17 mouse cellular contexts compared by ENCODE assay signal in the genomic region with DNA sequence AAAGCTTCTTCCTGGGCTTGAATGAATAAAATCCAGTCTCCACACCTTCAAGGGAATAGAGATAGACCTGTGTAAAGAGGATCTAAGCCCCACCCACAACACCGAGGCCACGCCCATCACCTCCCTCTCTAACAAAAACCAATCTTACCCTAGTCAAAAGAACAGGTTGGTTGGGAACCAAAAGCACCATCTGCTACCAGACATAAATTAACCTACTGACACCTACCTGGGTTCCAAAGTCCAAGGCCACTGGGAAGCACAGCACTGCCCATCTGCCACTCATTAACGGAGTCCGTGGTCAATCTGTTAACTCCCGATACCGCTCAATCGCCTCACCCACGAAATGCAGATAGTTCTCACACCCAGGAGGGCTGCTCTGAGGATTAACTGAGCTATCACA. TPM values are rescaled to one million over a fixed set of nuclear protein-coding genes. Genes with fewer than 3 reads are reported as not detected.
DNase-seq lines count a peak whose midpoint lies in the region; ATAC-seq and TF ChIP-seq lines count a peak whose summit lies in the region.
"Had no signal": no experiment of that assay in that cellular context is flagged by ENCODE, and none has a peak within 500 bp of the region (broad histone marks: within the 10 kb centered on the region; RNA-seq: fewer than 3 reads in every experiment).

No protein-coding gene starts in this region.

- H3K4me3 ChIP-seq in cerebellum, adult 2 months (replicated peaks; ENCODE audit: insufficient read depth, low read depth, low read length) = peak overlapping the region; percentile 26
- H3K4me3 ChIP-seq: embryonic facial prominence, embryonic 13.5 days; heart, embryonic 15.5 days had no signal

- no peaks in the 10 kb centered on the region for H3K27me3 ChIP-seq in cerebellum, adult 2 months (ENCODE audit: control insufficient read depth, insufficient read depth, low read length)
- H3K27me3 ChIP-seq: embryonic facial prominence, embryonic 13.5 days; heart, embryonic 15.5 days had no signal

- 16% methylated on average over 8 of the region's 8 CpGs for WGBS in cerebellum, adult 2 months

- no peak for ATAC-seq in inflammation-experienced regulatory T-cells, adult 6 months
- ATAC-seq: forebrain, embryonic 14.5 days had no signal

- DNase-seq in R1 (ENCODE audit: low read depth, low spot score) = peak; percentile 60
- DNase-seq in cerebellum, adult 2 months = peak; percentile 73 to 87
- DNase-seq in kidney, adult 18-20 months = peak; percentile 71
- DNase-seq in kidney, postnatal 4 days = peak; percentile 53 to 68
- DNase-seq in lung, postnatal 10 days = no peak
- no peak for DNase-seq in left cerebral cortex, adult 18-20 months (ENCODE audit: low spot score in 2 of 2)
- DNase-seq in frontal cortex, postnatal 14 days (ENCODE audit: low spot score in 2 of 2) = no peak
- DNase-seq: gastrocnemius, postnatal 36 days; lung, postnatal 14 days had no signal

- TF ChIP-seq POLR2A in cerebellum, adult 2 months (IDR thresholded peaks at IDR 0.05; ENCODE audit: borderline replicate concordance, insufficient read depth, low read length) = no peak

- no peak overlapping the region for H3K27ac ChIP-seq in cerebellum, adult 2 months (ENCODE audit: insufficient read depth, low read length)
- H3K27ac ChIP-seq: embryonic facial prominence, embryonic 13.5 days; heart, embryonic 15.5 days; hindbrain, embryonic 14.5 days; stomach, postnatal 0 days had no signal

- no peaks in the 10 kb centered on the region; the same call in 1 of the 2 replicates for H3K4me1 ChIP-seq in cerebellum, adult 2 months (ENCODE audit: control insufficient read depth, insufficient read depth, low read length)
- H3K4me1 ChIP-seq: heart, embryonic 15.5 days had no signal

- no peak for TF ChIP-seq CTCF in cerebellum, adult 2 months (IDR thresholded peaks at IDR 0.05; ENCODE audit: borderline replicate concordance, insufficient read depth, low read depth, low read length)

RNA-seq across cellular contexts. Expression of a gene that starts 23.4 kb away (rescaled TPM):
- not detected in 2 replicates for polyA plus RNA-seq in cerebellum, adult 2 months (2012; rRNA removed)
- not detected for polyA plus RNA-seq in inflammation-experienced regulatory T-cells, adult 6 months (2017; shearing (Covaris generic))
- 10 to 100 TPM in 1 of 2 experiments, 1 to 10 TPM in 1; 9.8 to 11.1 TPM for total RNA-seq in left cerebral cortex, adult 18-20 months (2021)
- total RNA-seq: gastrocnemius, postnatal 36 days; MEL had no signal
- polyA plus RNA-seq: C2C12; forebrain, embryonic 14.5 days; hindbrain, embryonic 14.5 days had no signal

RNA-seq across cellular contexts. Expression of a gene that starts 37.9 kb away (rescaled TPM):
- polyA plus RNA-seq in cerebellum, adult 2 months (2012; rRNA removed) = 72.8 and 76.9 TPM in 2 replicates
- 100 to 1,000 TPM in 2 of 3 experiments, 10 to 100 TPM in 1; 62.1 to 121 (median 102) TPM for polyA plus RNA-seq in inflammation-experienced regulatory T-cells, adult 6 months (2017; shearing (Covaris generic))
- 10 to 100 TPM; 75.9 to 77.8 TPM for total RNA-seq in left cerebral cortex, adult 18-20 months (2021)

RNA-seq across cellular contexts. Expression of a gene that starts 38.1 kb away (rescaled TPM):
- 6.5 and 6.7 TPM in 2 replicates for polyA plus RNA-seq in cerebellum, adult 2 months (2012; rRNA removed)
- polyA plus RNA-seq in inflammation-experienced regulatory T-cells, adult 6 months (2017; shearing (Covaris generic)) = 10 to 100 TPM in 2 of 3 experiments, 1 to 10 TPM in 1; 8.9 to 13.5 (median 10.4) TPM
- 1 to 10 TPM; 5.7 to 6.8 TPM for total RNA-seq in left cerebral cortex, adult 18-20 months (2021)

Comparison
In these comparisons a context has a peak if more than half of its experiments do, and no peak if none do; other contexts are left out.
1. DNase-seq: peak in R1 (single experiment), cerebellum, adult 2 months (2 of 2), kidney, adult 18-20 months (single experiment) and kidney, postnatal 4 days (2 of 2); none in lung, postnatal 10 days (single experiment), left cerebral cortex, adult 18-20 months (0 of 2) and frontal cortex, postnatal 14 days (0 of 2).